Mouse (Mus musculus) lung, adult 2 months (tissue): ENCODE data around the gene Hs6st3.

Experiments used
- CTCF ChIP-seq: fragments of 200-500 bp; IDR thresholded peaks from 2 replicates; pipeline ENCODE4 v1.5.1; 2011; ENCODE audit warnings: mild to moderate bottlenecking, low read length, control low read depth; ENCODE audit not compliant: insufficient read depth
- POLR2A ChIP-seq: fragments of 200-500 bp; IDR thresholded peaks from 2 replicates; pipeline ENCODE4 v1.6.1; 2011; ENCODE audit warnings: low read depth, mild to moderate bottlenecking, control low read depth, low read length, borderline replicate concordance; ENCODE audit errors: extremely low read depth

GRCm38 (mm10) chr14:119255396-119255795 is 117.3 kb downstream of the Hs6st3 start:
- no peak for TF ChIP-seq CTCF
- TF ChIP-seq POLR2A: no peak
